Mouse (Mus musculus): ENCODE measurements around the gene Olfr582. TPM values are rescaled to one million over a fixed set of nuclear protein-coding genes. Genes with fewer than 3 reads are reported as not detected.

Olfr582 gene
- polyA plus RNA-seq (2014; fragmentation: Illumina TruSeq; extraction: RNeasy Lipid Tissue Mini Kit (QIAGEN cat#74804)) = not detected

GRCm38 (mm10) chr7:103037724-103038123 lies at the start of gene Olfr582:
TSS of gene Olfr582 (plus strand) at chr7:103038024.

GRCm38 (mm10) chr7:102989224-102989623 lies 48.6 kb upstream of the Olfr582 start, which contains the start of gene Olfr578:
TSS of gene Olfr578 (minus strand) at chr7:102989324.

GRCm38 (mm10) chr7:103051000-103051399 lies 13.2 kb downstream of the Olfr582 start, which contains the start of gene Olfr583:
TSS of gene Olfr583 (plus strand) at chr7:103051300.

GRCm38 (mm10) chr7:103081585-103081984 lies 43.8 kb downstream of the Olfr582 start, which contains the start of gene Olfr584:
TSS of gene Olfr584 (plus strand) at chr7:103081885.

Other genes with a start within 250 kb of the Olfr582 start
- not detected for gene Olfr564, start 234.5 kb upstream of the Olfr582 start, polyA plus RNA-seq (2014; fragmentation: Illumina TruSeq; extraction: RNeasy Lipid Tissue Mini Kit (QIAGEN cat#74804))
- not detected for gene Olfr566, start 179.3 kb upstream of the Olfr582 start, polyA plus RNA-seq (2014; fragmentation: Illumina TruSeq; extraction: RNeasy Lipid Tissue Mini Kit (QIAGEN cat#74804))
- not detected for gene Olfr568, start 160.9 kb upstream of the Olfr582 start, polyA plus RNA-seq (2014; fragmentation: Illumina TruSeq; extraction: RNeasy Lipid Tissue Mini Kit (QIAGEN cat#74804))
- not detected for gene Olfr569, start 147.1 kb upstream of the Olfr582 start, polyA plus RNA-seq (2014; fragmentation: Illumina TruSeq; extraction: RNeasy Lipid Tissue Mini Kit (QIAGEN cat#74804))
- gene Olfr570, start 143.4 kb upstream of the Olfr582 start, polyA plus RNA-seq (2014; fragmentation: Illumina TruSeq; extraction: RNeasy Lipid Tissue Mini Kit (QIAGEN cat#74804)) = not detected
- not detected for gene Olfr571, start 120.5 kb upstream of the Olfr582 start, polyA plus RNA-seq (2014; fragmentation: Illumina TruSeq; extraction: RNeasy Lipid Tissue Mini Kit (QIAGEN cat#74804))
- not detected for gene Olfr572, start 113.6 kb upstream of the Olfr582 start, polyA plus RNA-seq (2014; fragmentation: Illumina TruSeq; extraction: RNeasy Lipid Tissue Mini Kit (QIAGEN cat#74804))
- gene Olfr573-ps1, start 95.4 kb upstream of the Olfr582 start, polyA plus RNA-seq (2014; fragmentation: Illumina TruSeq; extraction: RNeasy Lipid Tissue Mini Kit (QIAGEN cat#74804)) = not detected
- not detected for gene Olfr574, start 89.6 kb upstream of the Olfr582 start, polyA plus RNA-seq (2014; fragmentation: Illumina TruSeq; extraction: RNeasy Lipid Tissue Mini Kit (QIAGEN cat#74804))
- gene Olfr575, start 79.2 kb upstream of the Olfr582 start, polyA plus RNA-seq (2014; fragmentation: Illumina TruSeq; extraction: RNeasy Lipid Tissue Mini Kit (QIAGEN cat#74804)) = not detected
- not detected for gene Olfr576, start 75.4 kb upstream of the Olfr582 start, polyA plus RNA-seq (2014; fragmentation: Illumina TruSeq; extraction: RNeasy Lipid Tissue Mini Kit (QIAGEN cat#74804))
- gene Olfr577, start 62.1 kb upstream of the Olfr582 start, polyA plus RNA-seq (2014; fragmentation: Illumina TruSeq; extraction: RNeasy Lipid Tissue Mini Kit (QIAGEN cat#74804)) = not detected
- not detected for gene Olfr578, start 48.7 kb upstream of the Olfr582 start, polyA plus RNA-seq (2014; fragmentation: Illumina TruSeq; extraction: RNeasy Lipid Tissue Mini Kit (QIAGEN cat#74804))
- not detected for gene Olfr583, start 13.3 kb downstream of the Olfr582 start, polyA plus RNA-seq (2014; fragmentation: Illumina TruSeq; extraction: RNeasy Lipid Tissue Mini Kit (QIAGEN cat#74804))
- gene Olfr584, start 43.9 kb downstream of the Olfr582 start, polyA plus RNA-seq (2014; fragmentation: Illumina TruSeq; extraction: RNeasy Lipid Tissue Mini Kit (QIAGEN cat#74804)) = not detected
- not detected for gene Olfr585, start 59.7 kb downstream of the Olfr582 start, polyA plus RNA-seq (2014; fragmentation: Illumina TruSeq; extraction: RNeasy Lipid Tissue Mini Kit (QIAGEN cat#74804))
- gene Olfr586, start 87.6 kb downstream of the Olfr582 start, polyA plus RNA-seq (2014; fragmentation: Illumina TruSeq; extraction: RNeasy Lipid Tissue Mini Kit (QIAGEN cat#74804)) = not detected
- gene Olfr588-ps1, start 102.9 kb downstream of the Olfr582 start, polyA plus RNA-seq (2014; fragmentation: Illumina TruSeq; extraction: RNeasy Lipid Tissue Mini Kit (QIAGEN cat#74804)) = not detected
- not detected for gene Olfr589, start 118.3 kb downstream of the Olfr582 start, polyA plus RNA-seq (2014; fragmentation: Illumina TruSeq; extraction: RNeasy Lipid Tissue Mini Kit (QIAGEN cat#74804))
- gene Olfr591, start 140.3 kb downstream of the Olfr582 start, polyA plus RNA-seq (2014; fragmentation: Illumina TruSeq; extraction: RNeasy Lipid Tissue Mini Kit (QIAGEN cat#74804)) = not detected
- not detected for gene Olfr592, start 146.8 kb downstream of the Olfr582 start, polyA plus RNA-seq (2014; fragmentation: Illumina TruSeq; extraction: RNeasy Lipid Tissue Mini Kit (QIAGEN cat#74804))
- not detected for gene Olfr593, start 173.8 kb downstream of the Olfr582 start, polyA plus RNA-seq (2014; fragmentation: Illumina TruSeq; extraction: RNeasy Lipid Tissue Mini Kit (QIAGEN cat#74804))
- not detected for gene Olfr594, start 179.0 kb downstream of the Olfr582 start, polyA plus RNA-seq (2014; fragmentation: Illumina TruSeq; extraction: RNeasy Lipid Tissue Mini Kit (QIAGEN cat#74804))
- not detected for gene Usp17ld, start 214.5 kb downstream of the Olfr582 start, polyA plus RNA-seq (2014; fragmentation: Illumina TruSeq; extraction: RNeasy Lipid Tissue Mini Kit (QIAGEN cat#74804))